Mouse (Mus musculus): ENCODE results near the gene Gm10309. TPM values are rescaled to one million over a fixed set of nuclear protein-coding genes. Genes with fewer than 3 reads are reported as not detected.

Gene Gm10309
- under 1 TPM in 1 of 2 experiments, not detected in 1; 0.16 TPM for total RNA-seq (2021)

DNA sequence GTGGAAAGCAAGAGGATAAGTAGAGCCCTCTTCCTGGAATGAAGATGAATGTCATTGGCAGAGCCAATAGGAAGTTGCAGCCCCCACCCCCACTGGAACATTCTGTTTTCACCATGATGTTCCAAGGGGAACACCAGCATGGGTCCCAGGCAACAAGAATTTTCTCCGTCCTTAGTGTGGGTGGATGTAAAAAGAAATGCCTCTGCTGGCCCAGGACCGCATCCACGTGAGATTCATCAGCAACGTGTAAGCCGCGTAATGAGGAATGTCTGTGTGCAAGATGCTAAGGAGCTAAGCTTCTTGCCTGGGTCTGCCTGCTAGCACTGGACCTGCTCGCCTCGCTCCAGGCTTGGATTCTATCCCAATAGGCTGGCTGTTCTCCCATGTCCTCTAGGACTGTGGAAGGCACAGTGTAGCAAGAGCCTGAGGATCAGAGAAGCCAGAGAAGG is at the start of gene Gm10309:
Gm10309 (minus strand) TSS at position 50 of the 449 bp plus-strand sequence.
- intact Hi-C loops (cut with DNase I) = loop anchor here (2.0 kb wide), 1 partner anchor 26 kb away; no protein-coding TSS in a partner anchor

DNA sequence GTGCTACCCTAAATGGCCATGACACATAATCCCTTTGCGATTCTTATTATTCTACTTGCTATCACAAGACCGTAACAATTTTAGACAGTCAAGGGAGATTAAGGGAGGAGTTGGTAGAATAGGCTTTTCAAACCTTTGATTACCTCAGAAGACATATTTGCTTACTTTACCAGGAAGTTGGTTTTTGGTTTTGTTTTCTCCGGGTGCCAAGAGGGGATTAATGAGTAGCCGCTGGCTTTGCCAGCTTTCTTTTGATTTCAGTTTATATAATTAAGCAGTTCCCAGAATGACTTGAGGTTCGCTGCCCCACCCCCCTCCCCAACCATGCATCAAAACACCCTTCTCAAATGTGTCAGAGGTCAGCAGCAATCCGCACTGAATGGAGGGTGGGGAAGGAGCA is 47.0 kb upstream of the Gm10309 start:
- DNase-seq = no peak

More for the DNA sequence above, at the start of gene Gm10309:
- peak; percentile 72 to 74 for DNase-seq

GRCm38 (mm10) chr17:86551561-86551960 is 46.5 kb upstream of the Gm10309 start:
- no peak for DNase-seq
- intact Hi-C loops (cut with DNase I) = no loop called here

More for the DNA sequence above, 47.0 kb upstream of the Gm10309 start:
- intact Hi-C loops (cut with DNase I) = no loop called here

DNA sequence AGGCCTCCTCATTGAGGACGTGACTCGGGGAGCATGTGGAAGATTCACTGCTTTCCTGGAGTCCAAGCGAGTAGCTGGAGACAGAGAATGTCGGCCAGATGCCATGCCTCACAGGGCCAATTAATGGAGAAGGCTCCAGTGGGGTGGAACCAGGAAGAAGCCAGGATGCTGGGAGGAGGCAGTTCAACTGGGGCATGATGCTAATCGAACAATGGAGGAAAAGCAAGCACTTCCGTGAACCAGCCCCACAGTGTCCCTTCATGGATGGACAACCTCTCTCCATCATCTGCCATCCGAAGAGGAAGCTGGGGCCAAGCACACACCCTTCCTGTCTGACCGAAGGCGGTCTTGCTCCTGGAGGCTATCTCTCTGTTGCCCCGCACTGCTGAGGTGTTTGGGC is 44.1 kb upstream of the Gm10309 start:
- intact Hi-C loops (cut with DNase I) = no loop called here
- DNase-seq = no peak

DNA sequence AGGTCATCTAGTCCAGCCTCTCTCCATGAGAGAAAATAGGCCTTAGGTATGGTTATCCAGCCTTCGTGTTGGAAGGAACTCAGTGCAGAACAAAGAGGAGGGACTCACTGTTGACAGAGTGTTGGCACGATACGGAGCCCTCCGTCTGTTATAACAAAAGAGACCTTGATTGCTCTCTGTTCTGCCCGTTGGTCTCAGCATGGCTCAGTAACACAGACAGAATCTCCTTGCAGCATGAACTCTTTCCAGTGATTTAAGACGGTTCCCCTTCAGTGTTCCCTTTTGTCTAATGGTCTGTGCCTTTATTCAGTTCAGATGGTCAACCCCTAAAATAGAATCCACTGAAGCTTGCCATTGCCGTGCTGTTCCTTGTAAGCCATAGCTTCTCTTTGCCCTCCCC is 41.5 kb upstream of the Gm10309 start:
- intact Hi-C loops (cut with DNase I) = no loop called here
- DNase-seq = no peak

GRCm38 (mm10) chr17:86539881-86540430 is 34.9 kb upstream of the Gm10309 start:
- intact Hi-C loops (cut with DNase I) = loop anchor here (5.0 kb wide), 3 partner anchors 52 to 367 kb away; no protein-coding TSS in a partner anchor
- DNase-seq = peak in 1 of 2 experiments; percentile 22

DNA sequence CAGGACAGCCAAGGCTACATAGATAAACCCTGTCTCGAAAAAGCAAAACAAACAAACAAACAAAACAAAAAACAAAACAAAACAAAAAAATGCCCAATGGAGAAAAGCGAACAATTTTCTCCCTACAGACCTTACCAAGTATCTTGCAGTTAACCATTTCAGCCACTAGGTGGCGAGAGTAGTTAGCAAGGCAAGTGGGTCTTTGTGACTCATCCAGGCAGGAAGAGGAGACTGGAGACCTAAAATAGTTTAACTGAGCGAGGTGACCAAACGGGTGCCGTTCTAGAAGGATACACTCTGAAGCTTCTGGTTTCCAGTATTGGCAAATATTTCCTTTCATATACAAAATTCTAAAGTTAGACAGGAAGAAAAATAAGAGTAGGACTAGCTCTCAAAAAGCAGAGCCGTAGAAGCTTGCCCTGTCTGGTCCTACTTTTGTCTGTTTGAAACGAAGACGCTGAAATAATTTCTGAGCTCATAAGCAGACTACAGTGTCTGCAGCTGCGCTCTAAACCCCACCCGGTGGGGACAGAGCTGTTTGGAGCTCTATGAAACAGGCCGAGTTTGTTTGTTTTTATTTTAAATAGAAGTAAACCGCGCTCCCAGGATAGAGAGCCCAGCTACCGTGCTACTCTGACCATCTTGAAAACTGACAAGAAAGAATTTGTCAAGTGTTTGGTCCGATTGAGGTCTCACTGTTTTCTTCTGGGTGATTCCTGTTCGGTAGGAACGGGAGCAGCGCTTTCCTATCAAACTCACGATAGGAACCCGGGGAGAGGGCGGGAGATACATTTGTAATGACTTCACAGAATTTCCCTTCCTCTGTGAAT is 31.0 kb upstream of the Gm10309 start:
- DNase-seq = peak; percentile 75 to 84
- intact Hi-C loops (cut with DNase I) = loop anchor here (1.0 to 5.0 kb wide), 6 partner anchors 56 to 371 kb away; no protein-coding TSS in a partner anchor

GRCm38 (mm10) chr17:86535096-86535495 is 30.1 kb upstream of the Gm10309 start:
- intact Hi-C loops (cut with DNase I) = loop anchor here (1.0 to 5.0 kb wide), 5 partner anchors 57 to 372 kb away; no protein-coding TSS in a partner anchor
- DNase-seq = no peak

DNA sequence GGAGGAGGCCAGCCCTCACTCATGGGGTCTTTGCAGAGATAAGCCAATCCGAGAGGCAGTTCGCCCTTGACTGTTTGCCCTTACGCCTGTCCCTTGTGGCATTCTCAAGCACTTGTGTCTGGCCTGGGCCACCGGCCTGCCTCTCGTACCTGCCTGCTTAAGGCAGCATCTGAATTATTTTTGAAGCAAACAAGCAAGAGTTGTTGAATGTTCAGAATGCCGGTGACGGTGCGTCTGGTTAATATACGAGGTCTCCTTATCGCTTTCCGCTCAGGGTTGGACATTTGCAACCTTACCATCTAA is 28.5 kb upstream of the Gm10309 start:
- intact Hi-C loops (cut with DNase I) = no loop called here
- no peak for DNase-seq

DNA sequence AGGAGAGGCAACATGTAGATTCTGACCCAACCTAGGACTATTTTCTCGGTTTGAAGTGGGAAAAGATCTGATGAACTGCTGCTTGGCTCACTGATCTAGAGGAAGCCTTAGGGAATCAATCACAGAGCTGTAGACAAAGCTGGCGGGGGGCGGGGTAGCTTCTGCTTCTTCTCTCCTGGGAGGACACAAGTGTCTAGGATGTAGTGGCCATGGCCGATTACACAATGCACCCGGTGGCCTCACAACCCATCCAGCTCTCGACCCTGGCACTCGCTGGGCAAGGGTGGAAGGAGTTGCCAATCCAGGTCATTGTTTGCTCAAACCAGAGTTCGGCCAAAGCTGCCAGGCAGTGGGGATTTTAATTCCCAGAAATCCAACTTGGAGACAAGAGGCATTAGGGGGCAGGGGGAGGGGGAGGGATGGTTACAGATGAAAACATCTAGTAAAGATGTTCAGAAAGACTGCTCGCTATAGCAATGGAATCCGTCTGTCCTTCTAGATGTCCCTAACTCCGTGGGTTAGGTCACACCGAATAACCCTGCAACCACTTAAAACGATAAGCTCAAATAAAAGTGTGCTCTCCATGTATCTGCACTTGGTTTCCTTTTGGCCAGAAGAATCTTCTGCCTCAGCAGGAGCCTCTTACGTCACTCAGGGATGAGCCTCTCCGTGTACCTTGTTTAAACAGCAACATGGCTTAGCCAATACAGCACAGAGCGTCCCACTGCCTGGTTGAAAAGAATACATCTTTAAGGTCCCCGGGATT is 27.9 kb upstream of the Gm10309 start:
- no peak for DNase-seq
- intact Hi-C loops (cut with DNase I) = no loop called here

- DNase-seq = no peak
- intact Hi-C loops (cut with DNase I) = loop anchor here (2.0 kb wide), 1 partner anchor 26 kb away; the partner anchor contains the start of gene Gm10309
Observed at GRCm38 (mm10) chr17:86531231-86531630, 26.2 kb upstream of the Gm10309 start.

GRCm38 (mm10) chr17:86529411-86529810 is 24.4 kb upstream of the Gm10309 start:
- DNase-seq = no peak
- intact Hi-C loops (cut with DNase I) = loop anchor here (2.0 kb wide), 2 partner anchors 19 to 31 kb away; no protein-coding TSS in a partner anchor

GRCm38 (mm10) chr17:86529003-86529402 is 24.0 kb upstream of the Gm10309 start:
- DNase-seq = no peak
- intact Hi-C loops (cut with DNase I) = loop anchor here (2.0 kb wide), 2 partner anchors 18 to 30 kb away; no protein-coding TSS in a partner anchor

GRCm38 (mm10) chr17:86527298-86527697 is 22.3 kb upstream of the Gm10309 start:
- DNase-seq = no peak
- intact Hi-C loops (cut with DNase I) = no loop called here

DNA sequence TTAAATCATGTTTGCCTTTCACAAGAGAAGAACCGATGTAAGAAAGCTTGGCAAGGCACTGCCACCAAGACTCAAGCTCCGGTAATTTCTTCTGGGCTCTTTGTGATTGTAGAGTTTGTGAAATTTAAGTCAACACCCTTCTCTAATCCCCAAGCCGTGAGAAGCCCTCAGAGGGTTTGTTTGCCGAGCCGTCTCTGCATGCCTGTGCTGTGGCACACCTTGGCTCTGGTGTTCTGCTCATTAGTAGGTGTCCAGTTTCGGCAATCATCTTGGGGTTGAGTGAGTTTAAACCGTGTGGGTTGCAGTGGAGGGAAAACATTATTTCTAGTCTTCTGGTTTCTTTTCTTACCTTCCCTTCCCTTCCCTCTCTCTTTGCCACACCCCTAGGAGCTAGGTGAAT is 21.0 kb upstream of the Gm10309 start:
- intact Hi-C loops (cut with DNase I) = no loop called here
- no peak for DNase-seq

GRCm38 (mm10) chr17:86525075-86525474 is 20.0 kb upstream of the Gm10309 start:
- intact Hi-C loops (cut with DNase I) = no loop called here
- DNase-seq = no peak

DNA sequence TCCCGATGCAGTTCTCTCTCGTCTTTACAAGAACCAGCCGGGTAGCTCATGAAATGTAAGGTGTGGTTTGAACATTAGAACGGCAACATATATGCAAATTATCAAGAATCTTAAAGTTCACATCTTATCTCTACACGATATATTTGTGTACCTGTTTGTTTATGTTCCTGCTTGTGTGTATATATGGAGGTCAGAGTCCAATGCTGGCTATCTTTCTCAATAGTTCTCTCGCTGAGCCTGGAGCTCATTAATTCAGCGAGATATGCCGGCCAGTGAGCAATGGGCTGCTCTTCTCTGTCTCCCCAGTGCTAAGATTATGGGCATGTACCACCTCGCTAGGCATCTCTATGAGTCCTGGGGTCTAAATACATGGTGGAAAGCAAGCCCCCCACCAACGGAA is 18.8 kb upstream of the Gm10309 start:
- DNase-seq = no peak

DNA sequence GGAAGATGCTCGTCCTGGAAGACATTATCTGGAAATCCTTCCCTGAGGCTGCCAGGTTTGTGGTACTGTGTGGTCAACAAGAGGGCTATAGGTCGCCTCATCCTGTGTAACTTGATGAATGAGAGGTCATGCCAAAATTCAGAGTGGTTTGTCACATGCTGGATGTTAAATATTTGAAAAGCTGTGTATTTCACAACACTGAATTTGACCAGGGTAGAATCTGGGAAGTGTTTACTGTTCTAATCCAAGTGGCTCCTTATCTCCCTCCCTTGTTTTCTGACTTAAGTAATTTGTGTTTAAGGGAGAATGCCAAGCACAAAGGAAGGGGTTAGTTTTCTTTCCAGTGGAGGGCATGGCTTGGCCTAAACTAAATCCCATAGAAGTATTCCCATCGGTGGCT is 18.3 kb upstream of the Gm10309 start:
- intact Hi-C loops (cut with DNase I) = no loop called here
- no peak for DNase-seq

More for the DNA sequence above, 18.8 kb upstream of the Gm10309 start:
- intact Hi-C loops (cut with DNase I) = no loop called here

DNA sequence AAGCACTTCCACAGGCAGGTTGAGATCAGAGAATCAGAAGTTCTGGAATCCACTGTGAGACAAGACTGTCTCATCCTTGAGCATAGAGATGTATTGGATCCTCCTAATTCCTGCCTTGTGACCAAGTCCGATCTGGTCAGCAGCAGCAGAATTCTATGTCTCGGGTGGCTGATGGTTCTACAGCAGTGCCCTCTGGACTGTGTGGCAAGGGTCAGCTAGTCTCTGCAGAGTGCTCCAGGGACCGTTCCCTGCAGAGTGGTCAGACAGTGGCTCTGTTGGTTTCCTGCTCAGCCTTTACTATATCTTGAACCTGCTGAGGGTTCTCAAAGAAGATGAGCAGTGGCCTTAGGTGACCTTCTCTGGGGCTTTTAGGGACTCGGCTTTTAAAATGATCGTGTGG is 17.6 kb upstream of the Gm10309 start:
- DNase-seq = no peak
- intact Hi-C loops (cut with DNase I) = no loop called here

DNA sequence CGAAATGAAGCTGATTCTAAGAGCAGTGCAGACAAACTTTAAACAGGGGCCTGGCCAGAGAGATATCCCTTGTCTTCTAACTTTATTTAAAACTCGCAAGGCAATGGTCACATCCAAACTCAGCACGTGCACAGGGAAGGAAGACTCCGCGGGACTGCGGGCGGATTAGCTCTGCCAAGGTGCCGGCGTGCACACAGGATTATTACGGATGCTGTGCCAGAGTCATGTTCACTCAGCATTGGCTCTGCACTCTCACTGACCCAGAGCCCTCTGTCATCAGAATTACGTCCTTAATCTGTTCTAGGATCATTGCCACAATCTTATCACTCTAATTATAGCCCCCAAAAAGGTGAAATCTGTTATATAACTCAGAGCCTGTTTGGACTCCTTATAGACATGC is 16.2 kb upstream of the Gm10309 start:
- intact Hi-C loops (cut with DNase I) = no loop called here
- no peak for DNase-seq

- DNase-seq = no peak
- intact Hi-C loops (cut with DNase I) = no loop called here
Observed at GRCm38 (mm10) chr17:86518604-86519003, 13.6 kb upstream of the Gm10309 start.

All from heart, postnatal 36 days (tissue).